Mouse (Mus musculus) testis, adult 2 months (tissue): ENCODE measurements at regions not wholly inside any gene's neighbourhood (a gene's known extent, or its start where the extent isn't known, plus 50 kb on each side); places are given as distances from the start of the nearest gene placed in this dataset.

ENCODE experiments used
- H3K27ac ChIP-seq: fragments of 200-500 bp; 2 replicates; pipeline ENCODE4 v1.5.1; 2012; ENCODE audit warnings: low read depth, low read length; ENCODE audit not compliant: control insufficient read depth, insufficient read depth
- H3K27me3 ChIP-seq: fragments of 200-500 bp; 2 replicates; pipeline ENCODE4 v1.6.1; 2012; ENCODE audit warnings: mild to moderate bottlenecking, low read length, moderate library complexity; ENCODE audit not compliant: control insufficient read depth, insufficient read depth
- H3K36me3 ChIP-seq: fragments of 200-500 bp; 2 replicates; pipeline ENCODE4 v1.6.1; 2012; ENCODE audit warnings: mild to moderate bottlenecking, low read length; ENCODE audit not compliant: control insufficient read depth, insufficient read depth
- H3K4me1 ChIP-seq: fragments of 200-500 bp; 2 replicates; pipeline ENCODE4 v1.6.1; 2012; ENCODE audit warnings: low read length; ENCODE audit not compliant: control insufficient read depth, insufficient read depth
- H3K4me3 ChIP-seq: fragments of 200-500 bp; 2 replicates; pipeline ENCODE4 v1.5.1; 2012; ENCODE audit warnings: low read depth, mild to moderate bottlenecking, low read length, moderate library complexity, mixed read lengths; ENCODE audit not compliant: control insufficient read depth
- CTCF ChIP-seq: fragments of 200-500 bp; IDR thresholded peaks from 2 replicates; pipeline ENCODE4 v1.5.1; 2012; ENCODE audit warnings: low read depth, mild to moderate bottlenecking, inconsistent platforms, low read length, moderate library complexity; ENCODE audit not compliant: control insufficient read depth, insufficient read depth, insufficient replicate concordance
- POLR2A ChIP-seq: fragments of 200-500 bp; IDR thresholded peaks from 2 replicates; pipeline ENCODE4 v1.6.1; 2012; ENCODE audit warnings: low read depth, mild to moderate bottlenecking, inconsistent platforms, low read length, moderate library complexity; ENCODE audit not compliant: control insufficient read depth

DNA sequence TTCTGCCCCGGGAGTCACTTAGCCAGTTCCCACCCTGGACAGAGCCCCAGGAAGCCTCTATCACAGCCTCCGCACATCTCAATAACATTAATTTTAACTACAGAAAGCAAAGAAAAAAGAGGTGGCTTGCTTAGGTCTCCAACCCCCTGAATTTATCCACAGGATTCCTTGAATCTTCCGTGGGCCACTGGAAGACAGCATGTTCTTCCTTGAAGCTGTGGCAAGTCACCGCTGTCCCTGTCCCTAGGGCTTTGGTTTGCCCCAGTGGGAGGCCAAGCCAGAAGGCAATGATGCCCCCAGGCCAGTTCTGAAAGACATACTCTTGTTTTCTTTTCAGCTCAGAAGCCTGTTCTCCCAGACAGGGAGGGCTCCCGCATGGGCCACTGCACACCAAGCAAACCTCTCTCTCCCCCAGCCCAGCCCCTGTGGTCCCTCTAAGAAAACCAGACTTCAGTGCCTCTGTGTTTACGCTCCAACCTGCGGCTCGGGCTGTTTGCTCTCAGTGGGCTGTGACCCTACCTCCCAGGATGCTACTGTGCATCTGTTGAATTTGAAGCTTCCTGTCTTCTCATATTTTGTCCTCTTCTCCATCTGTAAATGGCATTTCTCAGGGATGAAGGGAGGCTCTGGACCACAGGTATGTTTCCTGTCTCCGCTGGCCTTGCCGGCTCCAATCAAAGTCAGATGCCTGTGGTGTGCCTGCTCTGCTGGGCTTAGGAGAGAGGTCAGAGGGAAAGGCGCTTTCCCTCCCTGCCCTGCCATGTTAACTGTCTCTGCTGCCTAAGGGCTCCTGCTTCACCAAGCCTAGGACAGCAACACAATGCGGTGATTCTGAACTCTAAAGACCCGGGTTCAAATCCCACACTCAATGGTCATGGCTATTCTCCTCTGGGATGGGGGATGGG is 67.5 kb upstream of the Rgma start:
- no peaks in the 10 kb centered on the region for H3K27me3 ChIP-seq
- H3K4me1 ChIP-seq = no peaks in the 10 kb centered on the region; the same call in 1 of the 2 replicates
- TF ChIP-seq CTCF = no peak
- TF ChIP-seq POLR2A = no peak
- H3K4me3 ChIP-seq = no peak overlapping the region
- H3K27ac ChIP-seq = no peak overlapping the region
- H3K36me3 ChIP-seq = no peaks in the 10 kb centered on the region

- no peak overlapping the region for H3K27ac ChIP-seq
These were observed 66.3 kb upstream of the Rgma start for GRCm38 (mm10) chr7:73308981-73309380.

DNA sequence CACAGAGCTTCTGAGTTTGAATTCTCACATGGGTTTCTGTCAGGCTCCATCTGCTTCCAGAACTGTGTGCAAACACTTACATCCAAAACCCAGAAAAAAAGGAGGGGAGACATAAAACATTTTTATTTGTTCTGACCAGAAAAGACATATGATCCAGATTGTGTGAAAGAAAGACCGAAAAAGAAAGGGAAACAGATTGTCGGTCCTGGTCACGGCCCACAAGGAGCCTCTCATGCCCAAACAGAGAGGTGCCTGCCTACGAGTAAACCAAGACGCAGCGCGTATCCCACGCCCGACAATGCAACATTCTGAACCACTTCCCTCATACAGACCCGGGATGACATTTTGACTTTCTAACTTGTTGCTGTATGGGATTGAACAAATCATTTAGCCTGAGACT is 65.3 kb upstream of the Rgma start:
- TF ChIP-seq CTCF (no peak), POLR2A (no peak; the same call in 1 of the 2 replicates)
- Histone ChIP-seq H3K4me1 (no peaks in the 10 kb centered on the region; the same call in 1 of the 2 replicates), H3K4me3 (peak overlapping the region; percentile 89), H3K27ac (peak overlapping the region; percentile 89), H3K27me3 (no peaks in the 10 kb centered on the region), H3K36me3 (no peaks in the 10 kb centered on the region)

More at GRCm38 (mm10) chr7:73308981-73309380, 66.3 kb upstream of the Rgma start:
- Histone ChIP-seq H3K4me3 (no peak overlapping the region; the same call in none of the 2 replicates), H3K4me1 (no peaks in the 10 kb centered on the region; the same call in 1 of the 2 replicates), H3K36me3 (no peaks in the 10 kb centered on the region), H3K27me3 (no peaks in the 10 kb centered on the region)
- TF ChIP-seq CTCF (no peak), POLR2A (no peak)

DNA sequence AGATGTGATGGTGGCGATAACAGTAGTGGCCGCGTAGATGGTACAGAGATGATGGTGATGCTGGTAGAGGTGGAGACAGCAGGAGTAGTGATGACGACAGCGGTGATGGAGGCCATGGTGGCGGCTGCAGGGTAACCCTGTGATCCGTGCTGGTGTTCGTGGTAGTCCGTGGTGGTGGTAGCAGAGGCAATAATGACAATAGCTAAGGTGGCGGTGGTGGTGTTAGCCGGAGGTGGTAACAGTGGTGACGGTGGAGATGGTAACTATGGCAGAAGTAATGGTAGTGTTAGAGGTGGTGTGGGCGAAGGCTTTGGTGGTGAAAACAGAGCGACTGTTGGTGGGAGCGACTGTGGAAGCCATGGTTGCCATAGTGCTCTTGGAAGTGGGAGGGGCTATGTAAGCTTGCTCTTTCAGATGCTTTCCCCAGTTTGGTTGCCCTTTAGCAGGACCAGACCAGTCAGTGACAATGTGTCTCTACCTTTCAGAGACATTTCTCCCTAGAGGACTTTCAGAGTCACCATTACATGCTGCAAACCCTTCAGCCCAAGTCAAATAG is 64.7 kb upstream of the Rgma start:
- TF ChIP-seq CTCF (no peak), POLR2A (peak; percentile 53; the same call in 1 of the 2 replicates)
- Histone ChIP-seq H3K27ac (peak overlapping the region; percentile 89), H3K36me3 (no peaks in the 10 kb centered on the region), H3K27me3 (no peaks in the 10 kb centered on the region), H3K4me3 (peak overlapping the region; percentile 89), H3K4me1 (no peaks in the 10 kb centered on the region; the same call in 1 of the 2 replicates)

DNA sequence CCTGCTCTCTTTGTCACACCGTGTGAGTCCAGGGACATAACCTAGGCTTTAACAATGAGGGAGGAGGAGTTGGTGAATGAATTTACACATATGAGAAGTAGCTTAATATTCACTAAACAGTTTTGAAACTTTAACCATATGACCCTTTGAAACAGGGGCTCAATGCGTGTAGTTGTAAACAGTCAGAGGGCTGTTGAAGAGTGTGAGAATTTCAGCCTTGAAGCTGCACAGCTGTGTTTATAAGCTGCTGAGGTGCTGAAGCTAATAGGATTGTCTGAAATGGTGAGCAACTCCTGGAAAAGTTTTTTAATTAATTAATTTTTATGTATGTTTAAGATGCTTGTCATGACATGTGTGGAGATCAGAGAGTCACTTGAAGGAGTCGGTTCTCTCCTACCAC is 59.8 kb upstream of the Rgma start:
- Histone ChIP-seq H3K27me3 (no peaks in the 10 kb centered on the region), H3K36me3 (no peaks in the 10 kb centered on the region), H3K27ac (no peak overlapping the region), H3K4me3 (no peak overlapping the region), H3K4me1 (no peaks in the 10 kb centered on the region; the same call in 1 of the 2 replicates)
- TF ChIP-seq CTCF (no peak), POLR2A (no peak)

- H3K27ac ChIP-seq = no peak overlapping the region
- H3K4me1 ChIP-seq = no peaks in the 10 kb centered on the region
- H3K4me3 ChIP-seq = no peak overlapping the region
- no peak for TF ChIP-seq POLR2A
- no peak for TF ChIP-seq CTCF
- H3K27me3 ChIP-seq = no peaks in the 10 kb centered on the region
- H3K36me3 ChIP-seq = no peaks in the 10 kb centered on the region
These were observed 57.7 kb upstream of the Rgma start for GRCm38 (mm10) chr7:73317574-73317973.

- Histone ChIP-seq H3K4me3 (no peak overlapping the region), H3K27me3 (no peaks in the 10 kb centered on the region), H3K36me3 (no peaks in the 10 kb centered on the region), H3K4me1 (peaks cover 6% of the 10 kb centered on the region), H3K27ac (no peak overlapping the region)
- TF ChIP-seq POLR2A = no peak
These were observed 56.3 kb upstream of the Rgma start for GRCm38 (mm10) chr7:73319004-73319403.
